Mouse (Mus musculus) right cerebral cortex, postnatal 25 days (tissue): Measurements from ENCODE around the gene Napsa.

Experiments
- DNase-seq: peaks from one replicate; pipeline ENCODE4 v3.0.0; 2022

Napsa gene

GRCm38 (mm10) chr7:44598336-44598735, 26.2 kb downstream of the Napsa start:
- no peak for DNase-seq

- DNase-seq = no peak
Observed at GRCm38 (mm10) chr7:44600691-44601262, 28.6 kb downstream of the Napsa start.

DNA sequence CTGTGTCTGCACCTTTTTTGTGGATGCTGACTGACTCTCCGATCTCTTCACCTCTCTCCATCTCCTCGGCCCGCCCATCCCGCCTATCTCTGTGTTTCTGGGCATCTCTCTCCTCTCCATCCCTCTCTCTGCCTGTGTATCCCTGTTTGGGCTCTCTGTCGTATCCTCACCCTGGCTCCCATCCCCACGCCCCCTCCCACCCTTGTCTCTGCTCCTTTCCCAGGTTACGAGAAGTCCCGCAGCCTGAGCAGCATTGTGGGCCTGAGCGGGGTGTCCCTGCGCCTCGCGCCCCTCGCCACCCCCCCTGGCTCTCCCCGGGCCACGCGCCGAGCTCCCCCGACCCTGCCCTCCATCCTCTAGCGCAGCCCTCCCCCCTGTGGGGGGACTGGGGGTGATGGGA, 29.5 kb downstream of the Napsa start:
- DNase-seq = no peak

GRCm38 (mm10) chr7:44602443-44602842, 30.3 kb downstream of the Napsa start:
- peak; percentile 72 for DNase-seq

DNA sequence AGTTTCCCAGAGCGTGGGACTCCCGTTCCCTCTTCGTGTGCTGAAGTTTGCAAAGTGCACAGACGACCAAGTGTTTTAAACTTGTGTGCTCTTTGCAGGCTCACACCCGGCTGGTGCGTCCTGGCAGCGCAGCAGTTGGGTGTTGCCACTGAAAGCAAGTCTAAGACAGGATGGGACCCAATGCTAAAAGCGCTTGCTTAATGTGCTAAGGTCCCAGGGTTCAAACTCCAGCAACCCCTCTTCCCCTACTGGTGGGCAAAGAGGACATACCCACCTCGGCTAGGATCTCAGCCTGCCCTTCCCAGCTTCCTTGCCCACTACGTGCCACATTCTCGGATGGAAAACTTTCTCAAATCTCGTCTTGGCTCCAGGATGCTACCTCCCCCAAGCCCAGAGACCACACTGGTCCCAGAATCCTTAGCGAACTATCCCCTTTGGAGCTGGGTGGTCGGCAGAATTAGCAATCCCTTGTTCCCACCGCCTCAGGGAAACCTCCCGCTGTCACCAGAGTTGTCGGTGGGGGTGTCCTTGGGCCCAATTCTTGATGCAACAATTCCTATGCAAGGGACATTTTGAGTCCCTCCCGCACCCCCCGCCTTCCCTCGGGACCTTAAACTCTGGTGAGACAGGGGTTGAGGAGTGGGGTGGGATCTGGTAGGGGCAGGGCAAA, 31.1 kb downstream of the Napsa start:
- DNase-seq = no peak

DNA sequence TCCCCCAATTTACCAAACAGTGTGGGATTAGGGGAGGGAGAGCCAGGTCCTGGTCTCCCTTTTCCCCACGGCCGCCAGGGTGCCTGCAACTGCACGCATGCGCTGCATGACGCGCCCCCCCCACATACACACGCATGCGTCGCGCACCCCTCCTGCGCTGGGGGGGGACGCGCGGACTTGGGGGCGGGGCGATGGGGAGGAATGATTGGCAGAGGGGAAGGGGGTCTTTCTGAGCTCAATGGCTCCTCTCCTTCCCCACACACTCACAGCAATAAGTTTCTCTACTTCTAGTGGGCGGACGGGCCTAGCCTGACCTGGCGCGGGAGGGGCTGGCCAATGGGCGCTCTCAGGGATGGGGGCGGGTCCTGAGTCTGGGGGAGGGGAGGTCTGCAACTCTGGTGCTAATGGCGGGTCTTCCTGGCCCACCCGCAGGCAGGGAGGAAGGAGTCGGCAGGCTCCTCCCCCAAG, 32.0 kb downstream of the Napsa start:
- no peak for DNase-seq

GRCm38 (mm10) chr7:44604619-44605018, 32.4 kb downstream of the Napsa start:
- no peak for DNase-seq

- no peak for DNase-seq
Observed at GRCm38 (mm10) chr7:44605436-44605835, 33.3 kb downstream of the Napsa start.

DNA sequence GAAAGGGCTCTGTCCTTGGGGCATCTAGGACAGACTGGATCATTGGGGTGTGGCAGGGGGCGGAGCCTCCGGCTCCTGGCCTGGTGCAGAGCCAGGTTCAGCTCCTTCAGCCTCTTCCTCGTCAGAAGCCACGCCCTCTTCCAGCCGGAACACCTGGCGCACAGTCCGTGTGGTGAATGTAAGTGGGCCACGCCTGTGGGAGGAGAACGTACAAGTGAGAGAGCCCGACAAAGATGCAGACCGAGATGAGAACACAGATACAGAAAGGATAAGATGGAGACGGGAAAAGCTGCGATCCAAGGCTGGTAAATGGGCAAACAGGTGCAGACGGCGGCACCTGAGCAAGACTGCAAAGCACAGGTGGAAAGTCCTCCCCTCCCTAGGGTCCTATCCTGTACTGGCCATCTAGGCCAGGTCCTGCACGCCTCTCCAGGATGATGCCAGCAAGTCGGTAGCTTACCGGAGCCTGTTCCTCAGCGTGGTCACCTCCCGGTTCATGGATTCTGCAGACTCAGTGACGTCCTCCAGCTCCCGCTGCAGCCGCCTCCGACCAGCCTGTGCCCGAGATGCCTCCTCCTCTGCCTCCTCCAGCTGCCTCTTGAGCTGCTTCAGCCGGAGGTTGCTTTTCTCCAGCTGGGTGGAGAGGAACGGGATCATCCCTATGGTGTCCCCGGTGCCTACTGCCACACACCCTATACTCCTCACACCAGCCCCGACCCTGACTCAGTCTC, 34.2 kb downstream of the Napsa start:
- DNase-seq = peak; percentile 50

GRCm38 (mm10) chr7:44612192-44612591, 40.0 kb downstream of the Napsa start:
- DNase-seq = no peak

DNA sequence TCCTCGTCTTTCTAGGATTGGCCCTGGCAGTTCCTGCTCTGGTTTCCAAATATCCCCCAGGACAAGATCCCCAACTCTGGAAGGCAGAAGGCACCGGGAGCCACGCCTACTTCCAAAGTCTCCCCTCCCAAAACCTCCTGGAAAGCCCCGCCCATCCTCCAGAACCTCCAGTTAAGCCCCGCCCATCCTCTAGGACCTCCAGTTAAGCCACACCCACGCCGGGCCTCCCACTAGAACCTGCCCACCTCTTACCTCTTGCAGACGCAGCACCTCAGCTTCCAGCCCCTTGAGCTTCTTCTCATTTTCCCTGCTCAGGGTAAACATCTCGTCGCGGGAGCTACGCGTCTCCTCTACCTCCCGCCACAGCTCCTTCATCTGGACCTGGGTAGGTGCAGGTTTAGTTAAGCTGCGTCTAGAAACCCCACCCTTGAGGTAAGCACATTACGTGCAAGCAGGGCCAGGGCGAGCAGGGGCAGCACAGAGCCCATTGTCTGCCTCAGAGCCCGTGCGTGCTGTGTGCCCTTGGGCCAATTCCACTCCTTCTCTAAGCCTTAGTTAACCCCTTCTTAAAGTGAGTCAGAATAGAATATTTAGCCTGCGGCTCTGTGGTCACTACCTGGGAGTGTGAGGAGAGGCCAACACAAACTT, 42.0 kb downstream of the Napsa start:
- no peak for DNase-seq

- no peak for DNase-seq
Observed at GRCm38 (mm10) chr7:44615309-44615708, 43.1 kb downstream of the Napsa start.

DNA sequence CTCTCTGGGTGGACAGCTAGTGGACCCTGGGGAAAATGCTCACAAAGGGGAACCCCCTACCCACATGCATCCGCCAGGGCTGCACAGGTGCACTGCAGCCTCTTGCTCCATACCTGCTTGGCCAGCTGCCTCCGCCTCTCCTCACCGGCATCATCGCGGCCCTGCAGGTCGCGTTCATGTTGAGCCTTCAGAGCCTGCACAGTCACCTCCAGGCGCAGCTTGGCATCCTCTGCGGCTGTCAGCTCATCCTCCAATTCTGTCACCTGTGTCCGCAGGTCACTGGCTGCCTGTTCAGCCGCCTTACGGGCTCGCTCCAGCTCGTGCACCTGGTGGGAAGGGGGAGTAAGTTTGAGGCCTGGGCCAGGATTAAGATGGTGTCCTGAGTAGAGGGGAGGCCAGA, 43.8 kb downstream of the Napsa start:
- no peak for DNase-seq

DNA sequence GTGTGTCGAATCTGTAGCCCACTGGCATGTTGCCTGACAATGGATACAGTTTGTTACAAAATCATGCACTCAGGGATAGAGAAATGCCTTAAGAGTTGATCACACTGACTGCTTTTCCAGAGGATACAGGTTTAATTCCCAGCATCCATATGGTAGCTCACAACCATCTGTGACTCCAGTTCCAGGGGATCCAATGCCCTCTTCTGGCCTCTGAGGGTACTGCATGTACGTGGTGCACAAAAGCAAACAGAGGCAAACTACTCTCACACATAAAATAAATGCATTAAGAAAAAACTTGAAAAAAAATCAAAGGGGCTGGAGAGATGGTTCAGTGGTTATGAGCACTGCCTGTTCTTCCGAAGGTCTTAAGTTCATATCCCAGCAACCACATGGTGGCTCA, 44.9 kb downstream of the Napsa start:
- DNase-seq = no peak

GRCm38 (mm10) chr7:44623714-44624542, 51.7 kb downstream of the Napsa start:
- DNase-seq = no peak

DNA sequence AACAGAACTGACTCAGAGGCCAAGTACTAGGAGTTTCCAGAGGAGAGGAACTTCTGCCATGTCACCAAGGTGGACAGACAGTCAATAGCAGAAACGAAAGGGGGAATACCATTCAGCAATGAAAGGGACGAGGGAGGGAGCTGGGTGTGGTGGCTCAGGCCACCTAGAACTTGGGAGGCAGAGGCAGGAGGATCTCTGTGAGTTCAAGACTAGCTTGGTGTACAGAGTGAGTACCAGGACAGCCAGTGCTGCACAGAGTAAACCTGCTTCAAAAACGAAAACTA, 52.3 kb downstream of the Napsa start:
- DNase-seq = no peak

DNA sequence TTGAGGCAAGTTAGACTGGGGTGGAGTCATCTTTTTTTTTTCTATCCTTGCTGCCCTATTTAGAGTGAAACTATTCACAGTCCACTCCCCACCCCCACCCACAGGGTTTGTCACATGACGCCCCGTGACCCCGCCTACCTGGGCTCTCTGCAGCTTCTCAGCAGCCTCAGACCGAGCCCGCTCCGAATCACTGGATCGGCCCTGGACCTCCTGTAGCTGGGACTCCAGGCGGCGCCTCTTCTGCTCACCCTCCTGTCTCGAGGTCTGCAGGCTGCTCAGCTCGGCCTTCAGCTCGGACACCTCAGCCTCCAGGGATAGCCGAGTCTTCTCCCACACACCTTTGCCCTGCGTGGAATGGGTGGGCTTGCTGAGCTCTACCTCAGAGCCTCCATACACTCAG, 52.6 kb downstream of the Napsa start:
- no peak for DNase-seq

- DNase-seq = no peak
Observed at GRCm38 (mm10) chr7:44625241-44626067, 53.3 kb downstream of the Napsa start.

GRCm38 (mm10) chr7:44626068-44626385, 53.8 kb downstream of the Napsa start:
- no peak for DNase-seq

- no peak for DNase-seq
Observed at GRCm38 (mm10) chr7:44626966-44627365, 54.8 kb downstream of the Napsa start.

- no peak for DNase-seq
Observed at GRCm38 (mm10) chr7:44628402-44629034, 56.3 kb downstream of the Napsa start.

DNA sequence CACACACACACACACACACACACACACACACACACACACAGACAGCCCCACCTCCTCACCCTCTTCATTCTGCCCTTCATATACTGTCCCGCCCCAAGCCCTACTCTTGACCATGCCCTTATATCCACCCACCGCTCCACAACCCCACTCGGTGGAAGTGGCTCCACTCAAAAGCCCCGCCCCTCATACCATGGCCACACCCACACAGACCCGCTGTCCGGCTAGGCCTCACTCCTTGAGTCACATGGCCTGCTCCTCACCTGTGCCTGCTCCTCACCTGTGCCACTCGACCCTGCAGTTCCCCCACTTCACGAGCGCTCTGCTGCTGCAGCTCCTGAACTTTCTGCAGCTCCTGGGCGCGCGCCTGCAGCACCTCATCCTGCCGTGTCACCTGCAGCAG, 58.3 kb downstream of the Napsa start:
- no peak for DNase-seq
